Mouse (Mus musculus) frontal cortex, adult (tissue): ENCODE data around the gene Klhl23.

Experiments
- ATAC-seq: cut with Nextera tagmentation; 2 replicates; pipeline ENCODE4 v1.9.2; 2017; ENCODE audit warnings: mild to moderate bottlenecking, moderate library complexity, mixed read lengths; ENCODE audit not compliant: low TSS enrichment

Gene Klhl23

DNA sequence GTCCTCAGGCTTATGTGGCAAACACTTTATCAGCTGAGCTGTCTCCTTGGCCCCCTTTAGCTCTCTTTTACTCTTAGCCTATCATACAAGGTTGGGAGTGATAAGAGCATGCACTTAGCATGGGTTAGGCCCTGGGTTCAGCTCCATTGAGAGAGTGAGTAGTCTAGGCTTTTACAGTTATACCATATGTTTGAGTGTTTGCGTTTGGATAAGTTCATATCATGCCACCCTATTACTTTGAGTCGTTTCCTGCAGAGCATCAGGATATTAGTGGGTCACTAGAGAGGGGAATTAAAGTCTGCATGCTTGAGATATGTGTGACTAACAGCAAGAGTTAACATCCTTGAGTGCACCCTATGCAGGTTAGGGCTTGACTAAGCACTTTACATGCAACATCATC is 7.9 kb downstream of the Klhl23 start:
- ATAC-seq = no peak

GRCm38 (mm10) chr2:69830116-69830515 is 8.4 kb downstream of the Klhl23 start:
- ATAC-seq = peak; percentile 78; the same call in 1 of the 2 replicates

- no peak for ATAC-seq
These were observed 15.7 kb downstream of the Klhl23 start for GRCm38 (mm10) chr2:69837244-69837967.

- ATAC-seq = no peak
These were observed 16.3 kb downstream of the Klhl23 start for GRCm38 (mm10) chr2:69837996-69838395.

GRCm38 (mm10) chr2:69838707-69839106 is 17.0 kb downstream of the Klhl23 start:
- no peak for ATAC-seq

- ATAC-seq = peak; percentile 64
These were observed 18.5 kb downstream of the Klhl23 start for GRCm38 (mm10) chr2:69840261-69840660.

DNA sequence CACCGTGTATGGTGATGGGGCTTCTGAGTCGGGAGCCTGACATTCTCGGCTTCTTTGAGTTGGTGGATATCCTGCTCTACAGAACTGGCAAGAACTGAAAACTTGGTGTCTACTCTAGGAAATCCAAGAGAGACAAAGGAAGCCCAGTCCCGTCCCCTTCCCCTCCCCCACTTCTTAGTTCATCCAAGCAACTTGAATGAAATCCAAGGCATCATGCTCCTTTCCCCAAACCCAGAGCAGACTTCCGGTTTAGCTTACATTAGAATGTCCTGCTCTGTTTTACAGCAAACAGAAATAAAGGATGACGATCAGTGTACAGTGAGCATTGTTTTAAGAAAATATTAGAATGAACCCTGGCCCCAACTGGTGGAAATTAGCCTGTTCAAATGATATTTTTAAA is 27.5 kb downstream of the Klhl23 start:
- no peak for ATAC-seq

GRCm38 (mm10) chr2:69851427-69852058 is 29.8 kb downstream of the Klhl23 start:
- no peak for ATAC-seq

- ATAC-seq = no peak
These were observed 34.6 kb downstream of the Klhl23 start for GRCm38 (mm10) chr2:69856392-69856791.

GRCm38 (mm10) chr2:69857882-69858281 is 36.1 kb downstream of the Klhl23 start:
- no peak for ATAC-seq

- ATAC-seq = peak; percentile 55
These were observed 39.3 kb downstream of the Klhl23 start for GRCm38 (mm10) chr2:69860972-69861452.

DNA sequence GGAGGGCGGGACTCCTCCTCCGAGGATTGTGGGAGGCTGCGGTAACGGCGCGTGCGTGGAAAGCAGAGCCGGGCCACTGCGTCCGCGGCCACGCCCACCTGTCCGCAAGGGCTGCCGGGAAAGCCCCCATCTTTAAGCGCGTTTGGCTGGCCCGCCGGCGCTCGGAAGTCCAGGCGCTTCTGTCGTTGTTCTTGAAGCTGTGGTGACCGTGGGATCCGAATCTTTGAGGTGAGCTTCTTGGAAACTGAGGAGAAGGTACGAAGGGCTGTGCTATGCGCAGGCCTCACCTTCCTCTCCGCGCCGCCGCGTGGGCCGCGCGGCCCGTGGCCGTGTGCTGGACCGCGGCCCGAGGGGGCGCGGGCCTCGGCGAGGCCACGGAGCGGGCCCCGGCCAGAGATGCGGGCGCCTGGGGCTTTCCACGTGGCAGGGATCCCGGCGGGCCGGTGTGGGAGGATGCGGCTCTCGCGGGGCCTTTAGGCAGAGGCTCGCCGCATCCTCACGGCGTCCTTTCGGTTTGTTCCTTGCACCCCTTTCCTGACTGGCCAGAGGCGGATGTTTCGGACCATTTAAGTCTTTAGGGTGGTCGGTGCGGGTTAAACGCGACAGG is 39.8 kb downstream of the Klhl23 start, which contains the start of gene Ssb:
TSS of gene Ssb (plus strand) at position 78 of the 607 bp plus-strand sequence.
- peak; percentile 95 for ATAC-seq

GRCm38 (mm10) chr2:69862117-69862657 is 40.4 kb downstream of the Klhl23 start:
- peak; percentile 3 for ATAC-seq

DNA sequence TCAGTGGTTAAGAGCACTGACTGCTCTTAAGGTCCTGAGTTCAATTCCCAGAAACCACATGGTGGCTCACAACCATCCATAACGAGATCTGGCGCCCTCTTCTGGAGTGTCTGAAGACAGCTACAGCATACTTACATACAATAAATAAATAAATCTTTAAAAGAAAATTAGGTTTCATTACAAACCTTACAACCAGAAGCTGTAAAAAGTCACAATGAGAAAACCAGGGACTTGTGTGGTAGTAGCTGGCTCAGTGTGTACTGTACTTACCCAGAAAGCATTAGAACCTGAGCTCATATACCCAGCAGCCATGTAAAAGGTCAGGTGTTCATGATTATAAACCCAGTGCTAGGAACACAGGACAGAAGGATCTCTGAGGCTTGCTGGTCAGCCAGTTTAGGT is 62.2 kb downstream of the Klhl23 start:
- ATAC-seq = no peak

DNA sequence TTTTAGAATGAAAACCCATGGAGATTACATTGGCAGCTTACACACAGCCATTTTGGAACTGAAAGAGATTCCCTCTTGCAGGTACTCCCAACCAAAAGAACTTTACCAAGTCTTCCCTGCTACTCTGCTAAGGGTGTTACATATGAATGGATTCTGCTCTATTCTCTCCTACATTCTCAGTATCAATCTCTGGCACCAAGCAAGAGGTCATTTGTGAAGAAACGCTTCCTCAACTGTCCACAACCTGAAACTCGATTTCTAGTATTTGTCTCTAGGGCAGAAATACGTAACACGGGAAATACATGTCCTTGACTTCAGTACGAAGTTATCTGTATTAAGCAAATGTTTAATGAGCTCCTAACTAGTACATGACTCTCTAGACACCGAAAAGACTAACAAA is 62.8 kb downstream of the Klhl23 start:
- ATAC-seq = no peak

DNA sequence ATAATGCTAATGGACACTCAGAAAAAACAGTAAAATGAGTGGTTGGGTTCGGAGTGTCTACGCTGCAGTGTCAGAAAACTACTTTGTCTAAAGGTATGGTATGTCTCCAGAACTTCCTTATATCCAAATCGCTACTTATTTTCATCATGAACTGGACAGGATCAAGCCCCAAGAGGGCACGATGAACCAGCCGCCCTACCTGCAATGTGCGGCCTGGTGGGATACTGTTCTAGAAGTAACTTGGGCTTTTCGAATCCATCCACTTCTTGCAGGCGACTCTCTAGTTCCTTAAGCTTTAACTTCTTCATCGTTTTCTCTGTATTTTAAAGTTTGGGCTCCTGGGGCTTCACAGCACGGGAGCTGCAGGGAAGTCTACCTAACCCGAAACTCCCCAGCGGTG is 63.3 kb downstream of the Klhl23 start:
- no peak for ATAC-seq

- ATAC-seq = peak; percentile 98
These were observed 63.9 kb downstream of the Klhl23 start, which contains the start of gene Mettl5 for GRCm38 (mm10) chr2:69885451-69886305. TSS of gene Mettl5 (minus strand) at chr2:69885615.
